Mouse (Mus musculus) liver, postnatal 0 days (tissue): ENCODE measurements at regions not wholly inside any gene's neighbourhood (a gene's known extent, or its start where the extent isn't known, plus 50 kb on each side); places are given as distances from the start of the nearest gene placed in this dataset.

Source experiments
- CTCF ChIP-seq: sonication (generic); IDR thresholded peaks from 2 replicates; pipeline ENCODE4 v1.5.1; 2016; ENCODE audit warnings: antibody characterized with exemption, low read depth
- EP300 ChIP-seq: IDR thresholded peaks from 2 replicates; pipeline ENCODE4 v1.6.1; 2016; ENCODE audit warnings: antibody characterized with exemption, low read depth, mild to moderate bottlenecking

DNA sequence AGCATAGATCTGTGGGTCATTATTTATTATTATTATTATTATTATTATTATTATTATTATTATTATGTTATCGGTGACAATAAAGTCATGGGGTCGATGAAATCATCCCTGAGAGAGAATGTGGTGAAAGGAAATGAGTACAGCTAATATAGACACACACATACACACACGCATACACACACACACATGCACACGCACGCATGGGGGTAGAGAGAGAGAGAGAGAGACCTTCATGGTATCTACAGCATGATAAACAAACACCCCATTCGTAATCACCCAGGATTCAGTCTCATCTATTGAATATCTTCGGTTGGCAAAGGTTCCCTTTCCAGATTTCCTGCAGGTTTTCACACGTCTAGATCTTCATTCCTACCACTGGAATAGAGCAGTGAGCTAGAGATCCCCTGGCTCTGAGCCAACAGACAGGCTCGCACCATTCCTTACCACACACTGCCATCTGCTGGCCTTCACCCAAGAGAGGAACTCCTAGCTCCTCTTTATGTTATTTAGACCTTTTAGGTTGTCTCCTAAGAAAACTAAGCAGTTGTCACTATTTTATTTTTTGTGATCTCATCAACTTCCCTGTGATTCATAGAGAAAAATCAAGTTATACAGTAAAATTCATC is 171.2 kb upstream of the Zpld1 start:
- TF ChIP-seq CTCF = peak; percentile 77
- TF ChIP-seq EP300 = no peak
